Mouse (Mus musculus): ENCODE data around the gene Gstm1.

GRCm38 (mm10) chr3:108026597-108026996 is 8.8 kb upstream of the Gstm1 start:
- TF ChIP-seq GATA1 (IDR thresholded peaks at IDR 0.05; ENCODE audit: low read depth, low read length), result no peak
- no peak for TF ChIP-seq NELFE (IDR thresholded peaks at IDR 0.05; ENCODE audit: low read depth, low read length)
- no peak for TF ChIP-seq CTCF (IDR thresholded peaks at IDR 0.05 in 2 of 3, conservative IDR thresholded peaks at IDR 0.05 in 1 of 3; ENCODE audit: control insufficient read depth in 1 of 3, insufficient read depth in 1 of 3, low read depth in 2 of 3, low read length in 3 of 3, poor library complexity in 1 of 3, severe bottlenecking in 1 of 3)
- no peak for TF ChIP-seq TBP (IDR thresholded peaks at IDR 0.05; ENCODE audit: low read depth, low read length)
- TF ChIP-seq RCOR1 (IDR thresholded peaks at IDR 0.05; ENCODE audit: low read depth, low read length), result no peak
- TF ChIP-seq HCFC1 (IDR thresholded peaks at IDR 0.05; ENCODE audit: low read depth, low read length), result no peak
- no peak for TF ChIP-seq ZKSCAN1 (IDR thresholded peaks at IDR 0.05; ENCODE audit: low read depth, low read length)
- TF ChIP-seq RAD21 (IDR thresholded peaks at IDR 0.05; ENCODE audit: low read depth, low read length), result no peak
- no peak for TF ChIP-seq MEF2A (IDR thresholded peaks at IDR 0.05; ENCODE audit: extremely low read depth, insufficient replicate concordance, low read depth, low read length, poor library complexity, severe bottlenecking)
- TF ChIP-seq EP300 (IDR thresholded peaks at IDR 0.05; ENCODE audit: low read depth in 1 of 2, low read length in 2 of 2), result no peak
- no peak for TF ChIP-seq POLR2AphosphoS5 (IDR thresholded peaks at IDR 0.05; ENCODE audit: borderline replicate concordance, low read depth, low read length)
- no peak for TF ChIP-seq POLR2A (IDR thresholded peaks at IDR 0.05; ENCODE audit: control insufficient read depth in 1 of 2, insufficient read depth in 1 of 2, low read depth in 1 of 2, low read length in 2 of 2, poor library complexity in 1 of 2)
- TF ChIP-seq MAX (IDR thresholded peaks at IDR 0.05; ENCODE audit: low read length), result no peak

Data from MEL (cell line).